Mouse (Mus musculus): ENCODE measurements around the gene Lrrc28. TPM values are rescaled to one million over a fixed set of nuclear protein-coding genes. Genes with fewer than 3 reads are reported as not detected.

Gene Lrrc28
- total and polyA plus RNA-seq, 2 experiments from 2014 or later = 25.8 to 61.4 TPM

DNA sequence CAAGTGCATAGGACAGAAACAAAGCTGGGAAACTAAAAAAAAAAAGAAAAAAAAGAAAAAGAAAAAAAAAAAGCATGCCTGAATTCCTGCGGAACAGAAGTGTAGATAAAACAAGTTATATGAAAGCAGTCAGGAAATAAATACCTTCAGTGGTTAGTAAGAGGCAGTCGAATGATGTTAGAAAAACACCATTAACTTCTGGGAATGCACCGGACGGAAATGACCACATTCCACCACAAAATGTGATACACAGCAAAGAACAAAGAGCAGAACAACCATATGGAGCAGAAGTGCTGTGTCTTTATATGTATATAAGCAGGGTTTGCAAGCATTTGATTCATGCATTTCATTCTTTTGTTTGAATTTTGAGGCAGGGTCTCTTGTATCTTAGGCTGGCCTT is 28.2 kb downstream of the Lrrc28 start:
- no peak overlapping the region for H3K27ac ChIP-seq (ENCODE audit: low read depth, low read length)
- H3K4me3 ChIP-seq (ENCODE audit: low read depth, low read length) = no peak overlapping the region
- DNase-seq (ENCODE audit: low spot score) = no peak
- WGBS = 94% methylated on average over 4 of the region's 4 CpGs
- H3K9ac ChIP-seq (replicated peaks; ENCODE audit: low read length, poor library complexity, severe bottlenecking) = no peak overlapping the region
- no peaks in the 10 kb centered on the region for H3K9me3 ChIP-seq (ENCODE audit: low read length)
- ATAC-seq (ENCODE audit: low FRiP score) = no peak
- no peaks in the 10 kb centered on the region for H3K36me3 ChIP-seq (ENCODE audit: insufficient read depth, low read length)
- no peaks in the 10 kb centered on the region for H3K27me3 ChIP-seq (ENCODE audit: insufficient read depth, low read length)
- no peak overlapping the region for H3K4me2 ChIP-seq (ENCODE audit: low read depth, low read length, poor library complexity, severe bottlenecking)
- H3K4me1 ChIP-seq (ENCODE audit: insufficient read depth, low read length) = no peaks in the 10 kb centered on the region
- no peak for TF ChIP-seq CTCF (IDR thresholded peaks at IDR 0.05)

DNA sequence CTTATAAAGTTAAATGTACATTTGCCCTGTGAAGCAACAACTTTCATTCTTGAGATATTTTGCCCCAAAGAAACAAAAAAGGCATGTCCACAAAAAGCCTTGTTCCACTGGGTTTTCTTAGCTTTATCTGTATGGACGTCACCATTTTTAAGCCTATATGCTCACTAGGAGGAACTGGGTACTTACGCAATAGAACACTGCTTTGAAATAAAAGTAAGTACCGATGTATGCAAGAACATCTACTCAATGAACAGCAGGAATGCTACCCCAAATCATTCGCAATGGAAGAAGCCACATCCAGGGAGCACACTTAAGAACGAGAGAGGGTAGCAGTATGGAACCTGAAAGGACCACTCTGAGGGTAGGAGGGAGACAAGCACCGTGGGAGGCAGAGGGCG is 30.6 kb downstream of the Lrrc28 start:
- Histone ChIP-seq H3K27me3 (ENCODE audit: insufficient read depth, low read length) (no peaks in the 10 kb centered on the region), H3K36me3 (ENCODE audit: insufficient read depth, low read length) (no peaks in the 10 kb centered on the region), H3K9ac (replicated peaks; ENCODE audit: low read length, poor library complexity, severe bottlenecking) (no peak overlapping the region), H3K9me3 (ENCODE audit: low read length) (no peaks in the 10 kb centered on the region), H3K27ac (ENCODE audit: low read depth, low read length) (no peak overlapping the region), H3K4me2 (ENCODE audit: low read depth, low read length, poor library complexity, severe bottlenecking) (no peak overlapping the region), H3K4me3 (ENCODE audit: low read depth, low read length) (no peak overlapping the region), H3K4me1 (ENCODE audit: insufficient read depth, low read length) (no peaks in the 10 kb centered on the region)
- ATAC-seq (ENCODE audit: low FRiP score) (no peak), DNase-seq (ENCODE audit: low spot score) (no peak)
- no peak for TF ChIP-seq CTCF (IDR thresholded peaks at IDR 0.05)
- WGBS = 88% methylated on average over 7 of the region's 7 CpGs

DNA sequence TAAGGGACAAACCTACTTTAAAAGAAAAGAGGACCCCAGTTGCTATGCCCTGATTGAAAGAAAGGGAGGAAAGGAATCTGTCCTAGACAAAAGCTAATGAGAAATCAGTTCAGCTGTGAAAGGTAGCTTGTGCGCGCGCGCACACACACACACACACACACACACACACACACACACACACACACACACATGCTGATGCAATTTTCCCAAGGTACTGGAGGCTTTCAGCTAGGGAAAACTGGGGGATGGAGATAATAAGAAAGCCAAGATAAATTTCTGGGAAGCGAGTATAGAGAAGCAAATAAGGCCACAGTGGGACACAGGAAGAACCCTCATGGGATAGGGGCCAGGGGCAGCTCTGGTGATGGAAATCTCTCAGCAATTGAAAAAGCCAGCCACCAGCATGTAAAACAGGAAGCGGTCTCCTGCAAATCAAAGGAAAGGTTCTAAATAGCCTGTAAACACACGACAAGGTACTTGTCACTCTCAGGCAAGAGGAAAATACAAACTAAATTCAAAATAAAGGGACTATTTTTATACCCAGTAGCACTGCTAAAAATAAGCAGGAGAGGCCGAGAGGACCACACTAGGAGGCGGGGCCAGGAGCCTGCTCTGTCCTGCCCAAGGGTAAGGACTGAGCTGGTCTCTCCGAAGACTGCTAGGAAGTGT is 31.1 kb downstream of the Lrrc28 start:
- Histone ChIP-seq H3K9ac (replicated peaks; ENCODE audit: low read length, poor library complexity, severe bottlenecking) (no peak overlapping the region), H3K9me3 (ENCODE audit: low read length) (no peaks in the 10 kb centered on the region), H3K4me3 (ENCODE audit: low read depth, low read length) (no peak overlapping the region), H3K4me2 (ENCODE audit: low read depth, low read length, poor library complexity, severe bottlenecking) (no peak overlapping the region), H3K36me3 (ENCODE audit: insufficient read depth, low read length) (no peaks in the 10 kb centered on the region), H3K27ac (ENCODE audit: low read depth, low read length) (no peak overlapping the region; the same call in 1 of the 2 replicates), H3K4me1 (ENCODE audit: insufficient read depth, low read length) (no peaks in the 10 kb centered on the region), H3K27me3 (ENCODE audit: insufficient read depth, low read length) (no peaks in the 10 kb centered on the region)
- ATAC-seq (ENCODE audit: low FRiP score) = no peak
- DNase-seq (ENCODE audit: low spot score) = no peak
- 50% methylated on average over 10 of the region's 10 CpGs for WGBS
- TF ChIP-seq CTCF (IDR thresholded peaks at IDR 0.05) = no peak

DNA sequence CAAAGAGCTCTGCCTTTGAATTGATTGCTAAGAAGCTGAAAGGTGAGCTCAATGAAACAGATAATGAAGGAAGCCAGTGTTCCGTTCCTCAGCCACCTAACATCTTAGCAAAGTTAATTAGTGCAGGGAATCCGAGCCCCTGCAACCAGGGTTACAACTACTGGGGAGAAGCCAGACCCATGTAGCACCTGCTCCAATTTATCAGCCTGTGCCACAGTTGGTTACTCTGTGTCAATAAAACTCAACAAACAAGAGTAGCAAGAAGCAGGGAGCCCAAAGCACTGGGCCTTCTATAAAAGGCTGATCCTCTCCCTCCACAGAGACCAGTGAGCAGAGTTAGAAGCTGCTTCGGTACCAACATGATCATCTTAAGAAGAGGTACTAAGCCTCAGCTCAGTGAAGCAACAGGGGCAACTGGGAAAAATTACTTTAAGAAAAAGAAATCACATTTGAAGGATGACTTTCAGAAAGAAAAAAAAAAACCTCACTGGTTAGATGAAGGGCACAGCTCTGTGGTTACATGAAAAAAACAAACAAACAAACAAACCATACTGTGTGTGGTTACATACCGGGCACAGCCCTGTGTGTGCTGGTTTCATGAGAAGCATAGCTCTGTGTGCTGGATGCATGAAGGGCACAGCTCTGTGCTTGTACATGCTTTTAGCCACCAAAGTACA is 36.6 kb downstream of the Lrrc28 start:
- Histone ChIP-seq H3K36me3 (ENCODE audit: insufficient read depth, low read length) (no peaks in the 10 kb centered on the region), H3K4me3 (ENCODE audit: low read depth, low read length) (no peak overlapping the region), H3K27ac (ENCODE audit: low read depth, low read length) (no peak overlapping the region), H3K27me3 (ENCODE audit: insufficient read depth, low read length) (no peaks in the 10 kb centered on the region), H3K9ac (replicated peaks; ENCODE audit: low read length, poor library complexity, severe bottlenecking) (no peak overlapping the region), H3K4me2 (ENCODE audit: low read depth, low read length, poor library complexity, severe bottlenecking) (no peak overlapping the region), H3K4me1 (ENCODE audit: insufficient read depth, low read length) (no peaks in the 10 kb centered on the region), H3K9me3 (ENCODE audit: low read length) (no peaks in the 10 kb centered on the region)
- no peak for TF ChIP-seq CTCF (IDR thresholded peaks at IDR 0.05)
- WGBS = 47% methylated on average over 4 of the region's 4 CpGs
- peak; percentile 15 for DNase-seq (ENCODE audit: low spot score)
- ATAC-seq (ENCODE audit: low FRiP score) = no peak

DNA sequence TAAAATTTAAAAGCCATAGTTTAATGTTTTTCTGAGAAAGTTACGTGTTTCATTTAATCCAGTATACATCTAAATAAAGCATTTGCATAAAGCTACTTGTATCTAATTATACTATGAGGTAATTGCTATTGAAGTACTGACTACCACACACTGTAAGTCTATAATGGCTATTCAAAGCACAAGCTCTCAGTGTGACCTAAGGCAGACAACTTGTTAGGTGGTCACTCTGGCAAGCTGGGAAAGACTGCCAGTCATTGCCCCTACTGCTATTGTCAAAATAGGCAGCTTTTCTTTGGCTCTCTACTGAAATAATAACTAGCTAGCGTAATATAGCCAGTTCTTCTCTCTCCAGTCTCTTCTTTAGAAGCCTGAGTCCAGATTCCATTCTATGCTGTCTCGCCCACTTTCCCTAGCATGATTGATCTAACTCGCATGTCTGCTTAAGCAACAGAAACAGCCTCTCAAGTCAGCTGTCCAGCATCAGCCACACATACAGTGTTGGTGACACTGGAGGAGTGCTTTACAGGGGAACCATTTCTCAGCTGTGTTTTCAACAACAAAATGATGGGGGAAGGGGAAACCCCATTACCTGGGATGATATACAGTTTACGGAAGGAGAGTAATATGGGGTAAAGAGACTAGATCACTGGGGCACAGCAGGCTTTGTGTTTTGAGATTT is 37.3 kb downstream of the Lrrc28 start:
- no peak overlapping the region for H3K27ac ChIP-seq (ENCODE audit: low read depth, low read length)
- no peaks in the 10 kb centered on the region for H3K9me3 ChIP-seq (ENCODE audit: low read length)
- H3K4me2 ChIP-seq (ENCODE audit: low read depth, low read length, poor library complexity, severe bottlenecking) = no peak overlapping the region
- DNase-seq (ENCODE audit: low spot score) (no peak), ATAC-seq (ENCODE audit: low FRiP score) (no peak)
- no peak overlapping the region for H3K4me3 ChIP-seq (ENCODE audit: low read depth, low read length)
- no peaks in the 10 kb centered on the region for H3K36me3 ChIP-seq (ENCODE audit: insufficient read depth, low read length)
- H3K4me1 ChIP-seq (ENCODE audit: insufficient read depth, low read length) = no peaks in the 10 kb centered on the region
- no peaks in the 10 kb centered on the region for H3K27me3 ChIP-seq (ENCODE audit: insufficient read depth, low read length)
- 56% methylated on average over 5 of the region's 5 CpGs for WGBS
- H3K9ac ChIP-seq (replicated peaks; ENCODE audit: low read length, poor library complexity, severe bottlenecking) = no peak overlapping the region
- TF ChIP-seq CTCF (IDR thresholded peaks at IDR 0.05) = no peak

DNA sequence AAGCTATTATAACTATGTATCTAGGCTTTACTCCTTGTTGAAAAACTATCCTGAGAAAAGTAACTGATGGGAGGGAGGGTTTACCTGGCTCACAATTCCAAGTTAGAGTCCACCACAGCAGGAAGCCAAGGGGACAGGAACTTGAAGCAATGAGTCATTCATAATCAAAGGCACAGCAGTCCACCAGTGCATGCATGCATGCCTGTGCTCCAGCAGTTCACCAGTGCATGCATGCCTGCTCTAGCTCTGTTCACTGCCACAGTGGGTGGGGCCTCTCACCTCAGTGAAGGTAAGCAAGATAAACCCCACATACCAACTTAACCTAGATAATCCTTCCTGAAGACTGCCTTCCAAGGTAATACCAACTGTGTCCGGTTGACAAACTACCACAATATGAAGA is 38.8 kb downstream of the Lrrc28 start:
- Histone ChIP-seq H3K27me3 (ENCODE audit: insufficient read depth, low read length) (no peaks in the 10 kb centered on the region), H3K9ac (replicated peaks; ENCODE audit: low read length, poor library complexity, severe bottlenecking) (no peak overlapping the region), H3K4me2 (ENCODE audit: low read depth, low read length, poor library complexity, severe bottlenecking) (no peak overlapping the region), H3K36me3 (ENCODE audit: insufficient read depth, low read length) (no peaks in the 10 kb centered on the region), H3K9me3 (ENCODE audit: low read length) (no peaks in the 10 kb centered on the region), H3K4me1 (ENCODE audit: insufficient read depth, low read length) (no peaks in the 10 kb centered on the region), H3K4me3 (ENCODE audit: low read depth, low read length) (no peak overlapping the region), H3K27ac (ENCODE audit: low read depth, low read length) (no peak overlapping the region)
- no peak for TF ChIP-seq CTCF (IDR thresholded peaks at IDR 0.05)
- 80% methylated on average over 1 of the region's 1 CpGs for WGBS
- DNase-seq (ENCODE audit: low spot score) (no peak), ATAC-seq (ENCODE audit: low FRiP score) (no peak)
